Mouse (Mus musculus) thymus, adult 2 months (tissue): ENCODE results near the gene Spindoc.

Experiments used
- CTCF ChIP-seq: fragments of 200-500 bp; IDR thresholded peaks from 2 replicates; pipeline ENCODE4 v1.5.1; 2012; ENCODE audit warnings: mild to moderate bottlenecking, control low read depth, low read length, moderate library complexity, borderline replicate concordance; ENCODE audit not compliant: control insufficient read depth, poor library complexity, insufficient read depth; ENCODE audit errors: extremely low read depth
- POLR2A ChIP-seq: fragments of 200-500 bp; IDR thresholded peaks from 2 replicates; pipeline ENCODE4 v1.6.1; 2012; ENCODE audit warnings: mild to moderate bottlenecking, low read length, control low read depth, moderate library complexity; ENCODE audit not compliant: control insufficient read depth, poor library complexity, insufficient read depth; ENCODE audit errors: extremely low read depth

DNA sequence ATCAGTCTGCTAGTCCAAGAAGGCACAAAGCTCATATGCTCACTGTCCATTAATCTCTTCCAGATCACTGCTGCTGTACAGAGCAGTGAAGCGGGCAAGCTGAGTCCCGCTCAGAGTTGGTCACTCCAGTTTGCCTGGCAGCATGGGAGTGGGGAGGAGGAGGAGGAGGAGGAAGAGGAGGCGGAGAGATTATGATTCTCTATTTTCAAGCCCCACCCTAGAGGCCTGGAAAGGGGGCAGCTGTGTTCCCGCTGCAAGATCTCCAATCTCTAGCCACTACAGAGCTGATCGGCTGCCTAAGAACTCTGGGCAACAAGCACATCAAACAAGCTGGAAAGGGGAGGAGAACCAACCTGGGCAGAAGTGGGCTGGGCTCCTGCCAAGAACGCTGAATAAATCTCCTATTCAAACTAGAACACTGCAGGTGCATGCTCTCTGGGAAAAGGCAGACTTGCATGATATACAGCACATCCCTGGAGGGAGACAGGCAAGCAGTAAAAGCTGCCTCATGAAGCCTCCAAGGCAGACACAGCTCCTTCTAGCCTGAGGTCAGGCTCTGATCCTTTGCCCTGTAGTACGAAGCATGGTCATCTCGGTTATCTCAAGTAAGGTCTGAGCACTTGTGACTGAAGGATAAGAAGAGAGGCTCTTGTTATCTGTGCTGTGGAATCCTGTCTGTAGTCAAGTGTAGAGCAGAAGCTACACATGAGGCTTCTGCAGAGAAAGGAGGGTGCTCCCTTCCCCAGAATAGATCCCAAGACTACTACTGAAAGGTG lies 74.6 kb downstream of the Spindoc start:
- no peak for TF ChIP-seq CTCF
- no peak for TF ChIP-seq POLR2A
